Mouse (Mus musculus): ENCODE data around the gene Anks6. TPM values are rescaled to one million over a fixed set of nuclear protein-coding genes. Genes with fewer than 3 reads are reported as not detected.

Anks6 gene
- total RNA-seq, 1 experiment, result 0.89 TPM

DNA sequence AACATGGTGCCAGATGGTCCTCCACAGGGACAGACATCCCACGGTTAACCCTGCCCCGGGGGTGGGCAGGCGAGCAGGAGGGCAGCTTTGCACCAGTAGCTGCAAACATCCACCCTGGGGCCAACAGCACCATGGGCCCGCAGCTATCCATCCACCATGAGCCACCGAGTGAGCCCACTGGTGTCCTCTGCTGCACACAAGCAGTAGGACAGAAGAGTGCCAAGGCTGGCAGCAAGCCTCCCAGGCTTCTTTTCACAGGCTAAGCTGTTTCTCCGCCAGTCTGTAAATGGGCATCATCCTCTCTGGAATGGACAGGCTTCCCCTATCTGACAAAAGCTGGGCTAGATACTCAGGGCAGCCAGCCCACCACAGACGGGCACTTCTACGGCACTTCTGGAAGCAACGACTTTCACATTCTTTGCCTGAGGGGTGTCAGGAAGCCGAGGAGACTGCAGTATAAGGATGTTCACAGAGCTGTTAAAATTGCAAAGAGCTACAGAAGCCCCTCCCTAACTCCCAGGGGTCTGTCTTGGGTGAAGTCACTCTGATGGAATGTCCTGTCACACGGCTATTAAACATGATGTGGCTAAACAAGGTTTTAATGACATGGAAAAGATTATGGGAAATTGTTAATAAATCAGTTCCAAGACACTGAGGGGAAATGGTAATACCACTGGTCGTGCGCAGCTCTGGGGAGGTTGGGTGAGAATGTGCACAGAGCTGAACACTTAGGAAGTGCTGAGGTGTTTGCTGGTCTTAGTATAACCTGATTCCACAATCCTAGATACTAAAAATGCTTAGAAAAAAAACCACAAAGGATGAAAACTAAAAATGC is 20.5 kb downstream of the Anks6 start:
- DNase-seq (ENCODE audit: low read depth, low spot score), result no peak
- no peaks in the 10 kb centered on the region for H3K4me1 ChIP-seq (ENCODE audit: control insufficient read depth in 2 of 2, insufficient read depth in 2 of 2, low read length in 2 of 2, poor library complexity in 1 of 2)
- in situ Hi-C loops (cut with MboI; ENCODE audit: low sequenced_read_pairs in 2 of 2, unreplicated experiment in 2 of 2), result no loop called here
- no peak overlapping the region for H3K9ac ChIP-seq (ENCODE audit: insufficient read depth, low read depth, low read length, poor library complexity, severe bottlenecking)
- no peaks in the 10 kb centered on the region for H3K9me3 ChIP-seq (ENCODE audit: control insufficient read depth, insufficient read depth, low read depth, low read length)
- no peaks in the 10 kb centered on the region for H3K36me3 ChIP-seq (ENCODE audit: control insufficient read depth, insufficient read depth, low read length, poor library complexity, severe bottlenecking)
- no peak overlapping the region for H3K27ac ChIP-seq (ENCODE audit: insufficient read depth, low read depth, low read length, poor library complexity, severe bottlenecking)
- TF ChIP-seq ZNF384 (IDR thresholded peaks at IDR 0.05; ENCODE audit: low read depth, low read length) (no peak), MAFK (IDR thresholded peaks at IDR 0.05; ENCODE audit: insufficient read depth, low read depth, low read length) (no peak), HCFC1 (IDR thresholded peaks at IDR 0.05; ENCODE audit: borderline replicate concordance, insufficient read depth, low read length) (no peak), CHD2 (IDR thresholded peaks at IDR 0.05; ENCODE audit: low read depth, low read length) (no peak), ZC3H11A (IDR thresholded peaks at IDR 0.05; ENCODE audit: borderline replicate concordance, low read depth, low read length) (no peak)
- H3K4me3 ChIP-seq (ENCODE audit: insufficient read depth in 1 of 2, low read depth in 1 of 2, low read length in 2 of 2, poor library complexity in 1 of 2, severe bottlenecking in 1 of 2), result no peak overlapping the region

- Histone ChIP-seq H3K9ac (ENCODE audit: insufficient read depth, low read depth, low read length, poor library complexity, severe bottlenecking) (no peak overlapping the region), H3K36me3 (ENCODE audit: control insufficient read depth, insufficient read depth, low read length, poor library complexity, severe bottlenecking) (no peaks in the 10 kb centered on the region), H3K4me3 (ENCODE audit: insufficient read depth in 1 of 2, low read depth in 1 of 2, low read length in 2 of 2, poor library complexity in 1 of 2, severe bottlenecking in 1 of 2) (no peak overlapping the region), H3K9me3 (ENCODE audit: control insufficient read depth, insufficient read depth, low read depth, low read length) (no peaks in the 10 kb centered on the region), H3K4me1 (ENCODE audit: control insufficient read depth in 2 of 2, insufficient read depth in 2 of 2, low read length in 2 of 2, poor library complexity in 1 of 2) (no peaks in the 10 kb centered on the region), H3K27ac (ENCODE audit: insufficient read depth, low read depth, low read length, poor library complexity, severe bottlenecking) (no peak overlapping the region)
- in situ Hi-C loops (cut with MboI; ENCODE audit: low sequenced_read_pairs in 2 of 2, unreplicated experiment in 2 of 2), result no loop called here
- no peak for DNase-seq (ENCODE audit: low read depth, low spot score)
- TF ChIP-seq ZC3H11A (IDR thresholded peaks at IDR 0.05; ENCODE audit: borderline replicate concordance, low read depth, low read length), result no peak
These were observed 21.7 kb downstream of the Anks6 start for GRCm38 (mm10) chr4:47035536-47035935.

DNA sequence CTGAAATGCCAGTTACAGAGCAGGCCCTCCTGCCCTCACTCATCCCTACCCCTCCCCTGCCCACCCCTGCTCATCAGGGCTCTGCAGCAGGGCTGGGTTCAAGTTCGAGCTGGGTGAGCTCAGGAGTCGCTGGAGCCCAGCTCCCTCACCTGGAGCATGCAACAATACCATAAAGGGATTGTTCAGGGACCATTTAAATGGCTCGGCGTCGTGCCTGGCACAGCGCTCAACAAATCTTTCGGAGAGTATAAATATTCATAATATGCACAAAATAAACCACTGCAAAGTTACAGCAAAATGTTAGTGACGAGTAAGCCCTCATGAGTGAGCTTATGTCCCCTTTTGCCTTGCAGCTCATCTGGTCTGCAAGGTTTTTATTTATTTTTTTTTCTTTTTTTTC is 25.1 kb downstream of the Anks6 start:
- Histone ChIP-seq H3K4me3 (ENCODE audit: insufficient read depth in 1 of 2, low read depth in 1 of 2, low read length in 2 of 2, poor library complexity in 1 of 2, severe bottlenecking in 1 of 2) (no peak overlapping the region), H3K27ac (ENCODE audit: insufficient read depth, low read depth, low read length, poor library complexity, severe bottlenecking) (no peak overlapping the region), H3K4me1 (ENCODE audit: control insufficient read depth in 2 of 2, insufficient read depth in 2 of 2, low read length in 2 of 2, poor library complexity in 1 of 2) (no peaks in the 10 kb centered on the region), H3K9ac (ENCODE audit: insufficient read depth, low read depth, low read length, poor library complexity, severe bottlenecking) (no peak overlapping the region), H3K36me3 (ENCODE audit: control insufficient read depth, insufficient read depth, low read length, poor library complexity, severe bottlenecking) (no peaks in the 10 kb centered on the region), H3K9me3 (ENCODE audit: control insufficient read depth, insufficient read depth, low read depth, low read length) (no peaks in the 10 kb centered on the region)
- DNase-seq (ENCODE audit: low read depth, low spot score), result no peak
- no peak for TF ChIP-seq MAFK (IDR thresholded peaks at IDR 0.05; ENCODE audit: insufficient read depth, low read depth, low read length)
- no peak for TF ChIP-seq ZNF384 (IDR thresholded peaks at IDR 0.05; ENCODE audit: low read depth, low read length)
- no peak for TF ChIP-seq ZC3H11A (IDR thresholded peaks at IDR 0.05; ENCODE audit: borderline replicate concordance, low read depth, low read length)
- TF ChIP-seq HCFC1 (IDR thresholded peaks at IDR 0.05; ENCODE audit: borderline replicate concordance, insufficient read depth, low read length), result no peak
- no peak for TF ChIP-seq CHD2 (IDR thresholded peaks at IDR 0.05; ENCODE audit: low read depth, low read length)
- in situ Hi-C loops (cut with MboI; ENCODE audit: low sequenced_read_pairs in 2 of 2, unreplicated experiment in 2 of 2), result no loop called here

DNA sequence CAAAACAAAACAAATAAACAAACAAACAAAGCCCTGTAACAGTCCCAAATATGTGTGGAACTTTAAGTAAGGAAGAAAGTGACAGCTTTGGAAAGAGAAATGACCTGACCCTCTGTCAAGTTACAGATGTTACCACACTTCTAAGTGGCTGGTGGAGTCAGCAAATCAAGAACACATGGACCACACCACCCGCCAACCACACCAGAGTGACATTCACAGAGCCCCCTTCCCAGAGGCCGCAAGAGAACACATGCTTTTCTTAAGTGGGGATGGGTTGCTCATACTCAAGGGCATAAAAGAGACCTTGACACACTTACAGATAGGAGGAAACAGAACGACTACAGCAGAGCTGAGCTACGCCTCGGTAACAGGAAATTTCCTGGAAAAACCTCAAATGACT is 28.4 kb downstream of the Anks6 start:
- in situ Hi-C loops (cut with MboI; ENCODE audit: low sequenced_read_pairs in 2 of 2, unreplicated experiment in 2 of 2), result no loop called here
- Histone ChIP-seq H3K4me1 (ENCODE audit: control insufficient read depth in 2 of 2, insufficient read depth in 2 of 2, low read length in 2 of 2, poor library complexity in 1 of 2) (no peaks in the 10 kb centered on the region), H3K9me3 (ENCODE audit: control insufficient read depth, insufficient read depth, low read depth, low read length) (no peaks in the 10 kb centered on the region), H3K9ac (ENCODE audit: insufficient read depth, low read depth, low read length, poor library complexity, severe bottlenecking) (no peak overlapping the region), H3K27ac (ENCODE audit: insufficient read depth, low read depth, low read length, poor library complexity, severe bottlenecking) (no peak overlapping the region), H3K36me3 (ENCODE audit: control insufficient read depth, insufficient read depth, low read length, poor library complexity, severe bottlenecking) (no peaks in the 10 kb centered on the region), H3K4me3 (ENCODE audit: insufficient read depth in 1 of 2, low read depth in 1 of 2, low read length in 2 of 2, poor library complexity in 1 of 2, severe bottlenecking in 1 of 2) (no peak overlapping the region)
- no peak for DNase-seq (ENCODE audit: low read depth, low spot score)
- TF ChIP-seq MAFK (IDR thresholded peaks at IDR 0.05; ENCODE audit: insufficient read depth, low read depth, low read length) (no peak), HCFC1 (IDR thresholded peaks at IDR 0.05; ENCODE audit: borderline replicate concordance, insufficient read depth, low read length) (no peak), ZC3H11A (IDR thresholded peaks at IDR 0.05; ENCODE audit: borderline replicate concordance, low read depth, low read length) (no peak), ZNF384 (IDR thresholded peaks at IDR 0.05; ENCODE audit: low read depth, low read length) (no peak), CHD2 (IDR thresholded peaks at IDR 0.05; ENCODE audit: low read depth, low read length) (no peak)

DNA sequence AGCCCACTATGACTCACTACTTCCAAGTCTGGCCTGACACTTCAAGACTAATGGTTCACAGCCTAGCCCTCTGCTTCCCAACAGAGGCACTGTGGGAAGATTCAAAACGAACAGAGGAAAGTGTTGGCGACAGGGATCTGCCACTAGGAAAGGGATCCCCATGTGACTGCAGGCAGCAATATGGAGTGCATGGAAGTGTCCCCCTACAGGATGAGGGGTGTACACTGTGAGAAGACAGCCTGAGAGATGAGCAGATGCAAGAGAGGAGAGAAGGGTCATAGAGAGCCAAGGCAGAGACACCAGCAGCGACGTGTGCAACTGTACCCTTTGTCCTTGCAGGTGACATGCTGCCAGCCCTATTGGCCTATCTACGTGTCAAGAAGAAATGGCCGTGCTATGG is 33.3 kb downstream of the Anks6 start:
- H3K4me3 ChIP-seq (ENCODE audit: insufficient read depth in 1 of 2, low read depth in 1 of 2, low read length in 2 of 2, poor library complexity in 1 of 2, severe bottlenecking in 1 of 2), result no peak overlapping the region
- in situ Hi-C loops (cut with MboI; ENCODE audit: low sequenced_read_pairs in 2 of 2, unreplicated experiment in 2 of 2), result no loop called here
- DNase-seq (ENCODE audit: low read depth, low spot score), result no peak
- H3K9me3 ChIP-seq (ENCODE audit: control insufficient read depth, insufficient read depth, low read depth, low read length), result no peaks in the 10 kb centered on the region
- no peak overlapping the region for H3K27ac ChIP-seq (ENCODE audit: insufficient read depth, low read depth, low read length, poor library complexity, severe bottlenecking)
- H3K9ac ChIP-seq (ENCODE audit: insufficient read depth, low read depth, low read length, poor library complexity, severe bottlenecking), result no peak overlapping the region
- no peaks in the 10 kb centered on the region for H3K4me1 ChIP-seq (ENCODE audit: control insufficient read depth in 2 of 2, insufficient read depth in 2 of 2, low read length in 2 of 2, poor library complexity in 1 of 2)
- TF ChIP-seq MAFK (IDR thresholded peaks at IDR 0.05; ENCODE audit: insufficient read depth, low read depth, low read length) (no peak), ZNF384 (IDR thresholded peaks at IDR 0.05; ENCODE audit: low read depth, low read length) (no peak), ZC3H11A (IDR thresholded peaks at IDR 0.05; ENCODE audit: borderline replicate concordance, low read depth, low read length) (no peak), CHD2 (IDR thresholded peaks at IDR 0.05; ENCODE audit: low read depth, low read length) (no peak), HCFC1 (IDR thresholded peaks at IDR 0.05; ENCODE audit: borderline replicate concordance, insufficient read depth, low read length) (no peak)
- no peaks in the 10 kb centered on the region for H3K36me3 ChIP-seq (ENCODE audit: control insufficient read depth, insufficient read depth, low read length, poor library complexity, severe bottlenecking)

Measured in ES-E14 (cell line).